Mouse (Mus musculus) erythroblast, embryonic 14.5 days (primary cell): ENCODE data around the gene Edem1. TPM values are rescaled to one million over a fixed set of nuclear protein-coding genes. Genes with fewer than 3 reads are reported as not detected.

Source experiments
- H3K27me3 ChIP-seq: 2 replicates; pipeline ENCODE4 v1.6.1; 2012; ENCODE audit warnings: inconsistent platforms; ENCODE audit not compliant: control insufficient read depth
- H3K36me3 ChIP-seq: 2 replicates; pipeline ENCODE4 v1.6.1; 2012; ENCODE audit warnings: mild to moderate bottlenecking, inconsistent platforms; ENCODE audit not compliant: control insufficient read depth
- H3K4me1 ChIP-seq: 2 replicates; pipeline ENCODE4 v1.6.1; 2012; ENCODE audit warnings: inconsistent platforms; ENCODE audit not compliant: control insufficient read depth
- H3K4me3 ChIP-seq: replicated peaks from 2 replicates; pipeline ENCODE3; 2012; ENCODE audit warnings: moderate library complexity, mild to moderate bottlenecking, inconsistent platforms
- H3K9me3 ChIP-seq: 2 replicates; pipeline ENCODE4 v1.6.1; 2012; ENCODE audit warnings: low read length, inconsistent platforms, mixed read lengths; ENCODE audit not compliant: control insufficient read depth
- GATA1 ChIP-seq: IDR thresholded peaks from 2 replicates; pipeline ENCODE4 v1.6.1; 2012; ENCODE audit warnings: low read length, inconsistent platforms, mixed read lengths
- TAL1 ChIP-seq: IDR thresholded peaks from 3 replicates; pipeline ENCODE4 v1.6.1; 2012; ENCODE audit warnings: low read length, inconsistent platforms, mixed read lengths
- polyA plus RNA-seq: library from polyadenylated mRNA; stranded (reverse); fragments of >175 nt; gene quantifications from 2 replicates; pipeline ENCODE4 v1.2.3, GENCODE M21; 2012

The Edem1 gene
- polyA plus RNA-seq, 1 experiment, result 0.10 TPM

- Histone ChIP-seq H3K4me3 (no peak overlapping the region), H3K9me3 (peaks cover 4% of the 10 kb centered on the region), H3K27me3 (no peaks in the 10 kb centered on the region), H3K36me3 (no peaks in the 10 kb centered on the region), H3K4me1 (no peaks in the 10 kb centered on the region)
- TF ChIP-seq TAL1, result no peak
- no peak for TF ChIP-seq GATA1
These were observed 52.0 kb downstream of the Edem1 start for GRCm38 (mm10) chr6:108880368-108881013.

- Histone ChIP-seq H3K9me3 (peaks cover 4% of the 10 kb centered on the region), H3K36me3 (no peaks in the 10 kb centered on the region), H3K4me3 (no peak overlapping the region), H3K4me1 (no peaks in the 10 kb centered on the region), H3K27me3 (no peaks in the 10 kb centered on the region)
- no peak for TF ChIP-seq TAL1
- TF ChIP-seq GATA1, result no peak
These were observed 52.6 kb downstream of the Edem1 start for GRCm38 (mm10) chr6:108881074-108881473.

- H3K36me3 ChIP-seq, result no peaks in the 10 kb centered on the region
- no peaks in the 10 kb centered on the region for H3K4me1 ChIP-seq
- no peak overlapping the region for H3K4me3 ChIP-seq
- no peak for TF ChIP-seq TAL1
- no peak for TF ChIP-seq GATA1
- H3K9me3 ChIP-seq, result peaks cover 4% of the 10 kb centered on the region
- no peaks in the 10 kb centered on the region for H3K27me3 ChIP-seq
These were observed 55.4 kb downstream of the Edem1 start for GRCm38 (mm10) chr6:108883826-108884225.

- no peak overlapping the region for H3K4me3 ChIP-seq
- peaks cover 4% of the 10 kb centered on the region for H3K9me3 ChIP-seq
- TF ChIP-seq GATA1 (no peak), TAL1 (no peak)
- no peaks in the 10 kb centered on the region for H3K36me3 ChIP-seq
- H3K4me1 ChIP-seq, result no peaks in the 10 kb centered on the region
- no peaks in the 10 kb centered on the region for H3K27me3 ChIP-seq
These were observed 56.2 kb downstream of the Edem1 start for GRCm38 (mm10) chr6:108884603-108885002.

- H3K27me3 ChIP-seq, result no peaks in the 10 kb centered on the region
- H3K36me3 ChIP-seq, result no peaks in the 10 kb centered on the region
- H3K4me1 ChIP-seq, result no peaks in the 10 kb centered on the region
- H3K4me3 ChIP-seq, result no peak overlapping the region
- H3K9me3 ChIP-seq, result peaks cover under 1% of the 10 kb centered on the region; the same call in 1 of the 2 replicates
- no peak for TF ChIP-seq TAL1
These were observed 57.9 kb downstream of the Edem1 start for GRCm38 (mm10) chr6:108886346-108886745.

- TF ChIP-seq GATA1 (no peak), TAL1 (no peak)
- no peaks in the 10 kb centered on the region for H3K36me3 ChIP-seq
- no peaks in the 10 kb centered on the region for H3K9me3 ChIP-seq
- H3K4me3 ChIP-seq, result no peak overlapping the region
- H3K4me1 ChIP-seq, result no peaks in the 10 kb centered on the region
- no peaks in the 10 kb centered on the region for H3K27me3 ChIP-seq
These were observed 64.1 kb downstream of the Edem1 start for GRCm38 (mm10) chr6:108892589-108892988.

GRCm38 (mm10) chr6:108895129-108895528 is 66.7 kb downstream of the Edem1 start:
- Histone ChIP-seq H3K9me3 (no peaks in the 10 kb centered on the region), H3K27me3 (no peaks in the 10 kb centered on the region), H3K4me3 (no peak overlapping the region), H3K4me1 (no peaks in the 10 kb centered on the region), H3K36me3 (no peaks in the 10 kb centered on the region)
- TF ChIP-seq GATA1 (no peak), TAL1 (no peak)

- Histone ChIP-seq H3K27me3 (no peaks in the 10 kb centered on the region), H3K9me3 (no peaks in the 10 kb centered on the region), H3K4me1 (no peaks in the 10 kb centered on the region), H3K36me3 (no peaks in the 10 kb centered on the region), H3K4me3 (no peak overlapping the region)
- TF ChIP-seq TAL1, result no peak
- TF ChIP-seq GATA1, result no peak
These were observed 67.5 kb downstream of the Edem1 start for GRCm38 (mm10) chr6:108895976-108896375.

GRCm38 (mm10) chr6:108896525-108897087 is 68.2 kb downstream of the Edem1 start:
- no peaks in the 10 kb centered on the region for H3K9me3 ChIP-seq
- H3K4me1 ChIP-seq, result no peaks in the 10 kb centered on the region
- TF ChIP-seq GATA1 (no peak), TAL1 (no peak)
- no peak overlapping the region for H3K4me3 ChIP-seq
- no peaks in the 10 kb centered on the region for H3K36me3 ChIP-seq
- no peaks in the 10 kb centered on the region for H3K27me3 ChIP-seq
